8 mouse cellular contexts compared by ENCODE assay signal in the genomic region with DNA sequence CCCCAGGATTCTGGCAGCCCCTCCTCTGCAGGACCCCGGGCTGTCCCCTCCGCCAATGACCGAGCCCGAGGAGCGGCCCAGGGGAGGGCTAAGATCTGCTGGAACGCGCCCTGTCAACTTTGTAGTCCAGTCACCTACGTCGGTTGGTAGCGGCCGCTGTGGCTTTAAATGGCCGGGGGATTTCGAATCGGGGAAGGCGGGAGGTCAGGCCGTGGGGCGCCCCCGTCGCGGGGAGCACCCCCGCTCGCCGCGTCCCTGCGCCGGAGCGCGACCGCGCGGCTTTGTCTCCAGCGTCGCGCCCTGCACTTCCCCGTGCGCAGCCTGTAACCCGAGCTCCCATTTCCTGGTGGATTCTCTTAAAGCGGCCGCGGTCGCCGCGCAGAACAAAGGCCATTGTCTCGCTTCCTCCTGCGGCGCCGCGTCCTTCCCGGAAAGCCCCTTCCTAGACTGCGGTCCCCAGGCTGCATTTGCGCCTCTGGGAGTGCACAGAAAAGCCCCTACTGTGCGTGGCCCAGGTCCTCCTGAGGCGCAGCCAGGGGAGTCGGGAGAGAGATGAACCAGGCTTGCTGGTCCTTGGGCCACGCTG. TPM values are rescaled to one million over a fixed set of nuclear protein-coding genes. Genes with fewer than 3 reads are reported as not detected.
DNase-seq lines count a peak whose midpoint lies in the region; ATAC-seq lines count a peak whose summit lies in the region.

No protein-coding gene starts in this region.

- H3K27ac ChIP-seq in hindbrain, embryonic 12.5 days, result peak overlapping the region; percentile 100

- peak; percentile 97 for ATAC-seq in hindbrain, embryonic 12.5 days (ENCODE audit: low FRiP score)

- H3K27me3 ChIP-seq in hindbrain, embryonic 12.5 days, result no peaks in the 10 kb centered on the region

- peak overlapping the region; percentile 74 for H3K4me3 ChIP-seq in hindbrain, embryonic 12.5 days

- peak overlapping the region; percentile 61 for H3K4me2 ChIP-seq in hindbrain, embryonic 12.5 days (replicated peaks)

- WGBS in hindbrain, embryonic 12.5 days, result under 1% methylated on average over 55 of the region's 55 CpGs

- H3K9me3 ChIP-seq in hindbrain, embryonic 12.5 days (replicated peaks), result no peaks in the 10 kb centered on the region

- peak overlapping the region; percentile 98 for H3K9ac ChIP-seq in hindbrain, embryonic 12.5 days

- DNase-seq in Muller cell, postnatal 12 days (ENCODE audit: inconsistent ontology term), result peak; percentile 92
- DNase-seq in cerebellum, adult 8-10 months, result peak; percentile 77
- peak; percentile 76 to 82 for DNase-seq in frontal cortex, postnatal 10 days (ENCODE audit: low spot score in 2 of 2)
- peak; percentile 64 for DNase-seq in left cerebral cortex, adult 11 months (ENCODE audit: low spot score)
- DNase-seq in lung, postnatal 36 days, result peak; percentile 87
- peak; percentile 95 for DNase-seq in retina, postnatal 1 day
- peak; percentile 70 to 85 for DNase-seq in urinary bladder, adult 18-20 months (ENCODE audit: low spot score in 2 of 2)

- peaks cover 41% of the 10 kb centered on the region for H3K4me1 ChIP-seq in hindbrain, embryonic 12.5 days

- no peaks in the 10 kb centered on the region for H3K36me3 ChIP-seq in hindbrain, embryonic 12.5 days

RNA-seq across cellular contexts. Expression of a gene that starts 0.5 kb away (rescaled TPM):
- polyA plus RNA-seq in hindbrain, embryonic 12.5 days (2016; fragmentation: Nextera tagmentation; extraction: Ambion mirVana), result 11.7 and 13.1 TPM in 2 replicates

Comparison
In these comparisons a context has a peak if more than half of its experiments do, and no peak if none do; other contexts are left out.
1. Peak in every context shown above with its lines: DNase-seq, ATAC-seq, H3K4me3 ChIP-seq and H3K27ac ChIP-seq.